Mouse (Mus musculus): ENCODE data around the gene Harbi1. TPM values are rescaled to one million over a fixed set of nuclear protein-coding genes. Genes with fewer than 3 reads are reported as not detected.

Gene Harbi1
- polyA plus RNA-seq, 2 experiments from 2014 or later, result 13.3 to 13.6 TPM

- no peak for ATAC-seq
Observed at GRCm38 (mm10) chr2:91718276-91718675, 7.6 kb downstream of the Harbi1 start.

- ATAC-seq, result no peak
Observed at GRCm38 (mm10) chr2:91723382-91723781, 12.7 kb downstream of the Harbi1 start.

GRCm38 (mm10) chr2:91723951-91724350 lies 13.3 kb downstream of the Harbi1 start:
- no peak for ATAC-seq

GRCm38 (mm10) chr2:91724716-91725115 lies 14.1 kb downstream of the Harbi1 start:
- ATAC-seq, result no peak

- peak; percentile 26 for ATAC-seq
Observed at GRCm38 (mm10) chr2:91725476-91725875, 14.8 kb downstream of the Harbi1 start.

- no peak for ATAC-seq
Observed at GRCm38 (mm10) chr2:91727011-91727410, 16.4 kb downstream of the Harbi1 start.

GRCm38 (mm10) chr2:91729571-91729970 lies 18.9 kb downstream of the Harbi1 start:
- ATAC-seq, result no peak

- peak; percentile 92 for ATAC-seq
Observed at GRCm38 (mm10) chr2:91729971-91730821, 19.5 kb downstream of the Harbi1 start, which contains the start of gene Ambra1. TSS of gene Ambra1 (plus strand) at chr2:91730134.

- ATAC-seq, result no peak
Observed at GRCm38 (mm10) chr2:91735221-91735620, 24.6 kb downstream of the Harbi1 start.

- ATAC-seq, result no peak
Observed at GRCm38 (mm10) chr2:91739586-91739985, 28.9 kb downstream of the Harbi1 start.

- no peak for ATAC-seq
Observed at GRCm38 (mm10) chr2:91744686-91745085, 34.0 kb downstream of the Harbi1 start.

GRCm38 (mm10) chr2:91749811-91750261 lies 39.2 kb downstream of the Harbi1 start:
- ATAC-seq, result no peak

Other genes starting within 250 kb of the Harbi1 start
- gene Ckap5, start 184.1 kb upstream of the Harbi1 start, polyA plus RNA-seq (2017; shearing (Covaris generic)), result 10 to 100 TPM; 52.3 to 52.7 TPM
- under 1 TPM in 1 of 2 experiments, not detected in 1; 0.24 TPM for gene F2, start 74.4 kb upstream of the Harbi1 start, polyA plus RNA-seq (2017; shearing (Covaris generic))
- 10 to 100 TPM in 1 of 2 experiments, 1 to 10 TPM in 1; 6.4 to 11.5 TPM for gene Zfp408, start 61.1 kb upstream of the Harbi1 start, polyA plus RNA-seq (2017; shearing (Covaris generic))
- 100 to 1,000 TPM; 128 to 138 TPM for gene Arhgap1, start 61.0 kb upstream of the Harbi1 start, polyA plus RNA-seq (2017; shearing (Covaris generic))
- 10 to 100 TPM; 24.4 to 31.2 TPM for gene Atg13, start 276 bp upstream of the Harbi1 start, polyA plus RNA-seq (2017; shearing (Covaris generic))
- gene Ambra1, start 19.3 kb downstream of the Harbi1 start, polyA plus RNA-seq (2017; shearing (Covaris generic)), result 10 to 100 TPM; 22.4 to 29.1 TPM
- gene Chrm4, start 216.4 kb downstream of the Harbi1 start, polyA plus RNA-seq (2017; shearing (Covaris generic)), result 1 to 10 TPM in 1 of 2 experiments, under 1 TPM in 1; 0.54 to 1.2 TPM
- 1 to 10 TPM; 1.2 to 2.0 TPM for gene Mdk, start 221.4 kb downstream of the Harbi1 start, polyA plus RNA-seq (2017; shearing (Covaris generic))
- 1 to 10 TPM; 1.6 to 2.4 TPM for gene Gm9821, start 234.9 kb downstream of the Harbi1 start, polyA plus RNA-seq (2017; shearing (Covaris generic))

Measured in activated CD4-positive, CD25-positive, alpha-beta regulatory T cell, adult 4 months (primary cell).